Mouse (Mus musculus) urinary bladder, adult 2 months (tissue): ENCODE data around the gene Vwa7. TPM values are rescaled to one million over a fixed set of nuclear protein-coding genes. Genes with fewer than 3 reads are reported as not detected.

Experiments
- DNase-seq: peaks from one replicate; pipeline ENCODE4 v3.0.0; 2022; ENCODE audit warnings: low spot score
- polyA plus RNA-seq: library from polyadenylated mRNA; depleted of rRNA; stranded (reverse); fragments of >200 nt; gene quantifications from 2 replicates; pipeline ENCODE4 v1.2.3, GENCODE M21; 2012; rRNA removed

Vwa7 gene
- polyA plus RNA-seq, 1 experiment, result 6.1 TPM

- DNase-seq, result no peak
These were observed 48.0 kb downstream of the Vwa7 start for GRCm38 (mm10) chr17:35064378-35064877.

DNA sequence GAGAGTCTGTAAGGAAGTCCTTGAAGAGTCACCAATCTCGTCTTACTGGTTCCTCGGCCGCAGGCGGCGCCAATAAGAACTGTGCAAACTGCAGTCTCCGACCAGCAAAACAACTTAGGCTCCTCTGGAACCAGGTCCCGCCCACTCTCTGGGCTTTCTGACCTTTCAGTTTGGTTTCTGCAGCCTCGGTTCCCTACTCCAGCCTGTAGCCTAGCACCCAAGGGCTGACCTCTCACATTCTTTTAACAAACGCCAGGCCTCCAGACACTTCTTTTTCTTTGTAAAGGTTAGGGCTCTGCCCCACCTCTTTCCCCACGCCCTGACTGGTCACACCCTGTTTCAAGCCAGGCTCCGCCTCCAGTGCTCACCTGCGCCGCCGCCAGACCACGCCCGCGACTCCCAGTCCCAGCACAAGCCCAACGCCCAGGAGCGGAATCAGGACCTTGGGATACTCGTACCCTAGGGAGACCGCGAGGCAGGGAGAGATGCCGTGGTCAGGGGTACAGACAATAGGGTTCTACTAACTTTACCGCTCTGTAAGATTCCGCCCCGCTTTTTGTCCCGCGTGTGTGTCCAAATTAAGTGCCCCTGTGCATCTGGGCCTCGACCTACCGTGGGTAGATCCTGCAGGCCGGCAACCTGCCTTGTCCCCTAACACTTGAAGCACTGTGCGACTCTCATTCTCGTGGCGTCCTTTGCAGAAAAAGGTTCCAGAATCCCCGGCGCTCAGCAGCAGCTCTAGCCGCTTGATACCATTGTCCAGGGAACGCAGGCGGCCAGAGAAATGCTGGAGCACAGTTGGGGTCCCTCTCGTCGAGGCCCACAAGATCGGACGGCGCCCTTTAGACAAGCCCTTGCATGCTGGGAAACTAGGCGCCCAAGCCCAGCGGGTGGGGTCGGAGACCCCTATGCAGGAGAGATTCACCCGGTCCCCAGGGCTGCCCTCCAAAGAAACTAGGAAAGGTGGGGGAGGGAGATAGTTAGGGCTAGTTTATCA is 48.9 kb downstream of the Vwa7 start, which contains the start of gene Ly6g6c:
TSS of gene Ly6g6c (plus strand) at position 438 of the 997 bp plus-strand sequence.
- DNase-seq, result no peak

DNA sequence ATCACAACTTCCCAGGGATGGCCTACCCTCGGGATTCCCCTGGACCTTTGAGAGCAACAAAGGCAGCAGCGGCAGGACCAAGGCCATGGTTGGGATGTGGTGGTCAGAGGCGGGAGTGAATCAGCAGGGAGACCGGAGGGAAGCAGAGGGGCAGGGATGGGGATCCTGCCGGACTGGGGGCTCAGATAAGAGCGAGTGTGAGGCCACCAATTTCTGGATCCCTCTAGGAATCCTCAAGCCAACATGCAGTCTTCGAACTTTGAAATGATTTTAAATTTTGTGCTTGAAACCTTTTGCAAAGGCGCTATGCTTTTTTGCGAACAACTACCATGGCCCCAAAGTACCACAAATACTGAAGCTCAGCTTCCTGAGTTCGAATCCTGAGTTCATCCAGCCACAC is 49.7 kb downstream of the Vwa7 start, which contains the start of gene Mpig6b:
TSS of gene Mpig6b (minus strand) at position 101 of the 400 bp plus-strand sequence.
- DNase-seq, result no peak

- no peak for DNase-seq
These were observed 52.0 kb downstream of the Vwa7 start for GRCm38 (mm10) chr17:35068213-35068914.

- no peak for DNase-seq
These were observed 54.3 kb downstream of the Vwa7 start for GRCm38 (mm10) chr17:35070556-35071229.

- no peak for DNase-seq
These were observed 55.1 kb downstream of the Vwa7 start for GRCm38 (mm10) chr17:35071454-35071853.

DNA sequence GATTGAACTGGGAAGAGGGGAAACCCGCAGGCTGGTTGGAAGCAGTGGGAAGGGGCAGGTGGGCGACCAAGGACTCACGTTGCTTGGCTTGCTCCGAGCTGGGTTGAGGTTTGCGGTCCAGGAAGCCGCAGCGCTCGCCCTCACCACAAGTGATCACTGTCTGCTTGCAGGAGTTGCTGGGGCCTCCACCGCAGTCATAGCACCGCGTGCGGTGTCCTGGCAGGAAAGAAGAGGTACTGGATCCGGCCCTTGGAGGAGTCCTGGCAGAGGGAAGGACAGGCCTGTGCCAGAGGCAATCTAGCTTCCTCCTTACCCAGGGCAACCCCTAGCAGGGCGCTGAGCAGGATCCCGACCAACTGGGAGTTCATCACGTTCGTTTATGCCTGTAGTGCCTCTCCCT is 57.7 kb downstream of the Vwa7 start:
- no peak for DNase-seq

Other genes starting within 250 kb of the Vwa7 start
- gene Cyp21a1, start 212.0 kb upstream of the Vwa7 start, polyA plus RNA-seq, result not detected in 2 replicates
- gene Stk19, start 179.6 kb upstream of the Vwa7 start, polyA plus RNA-seq, result 37.0 and 47.5 TPM in 2 replicates
- 32.3 and 45.6 TPM in 2 replicates for gene Dxo, start 179.6 kb upstream of the Vwa7 start, polyA plus RNA-seq
- gene Skiv2l, start 166.4 kb upstream of the Vwa7 start, polyA plus RNA-seq, result 50.3 and 58.0 TPM in 2 replicates
- gene Nelfe, start 166.2 kb upstream of the Vwa7 start, polyA plus RNA-seq, result 50.4 and 50.6 TPM in 2 replicates
- gene Cfb, start 154.1 kb upstream of the Vwa7 start, polyA plus RNA-seq, result 35.7 and 41.6 TPM in 2 replicates
- 6.6 and 8.5 TPM in 2 replicates for gene Zbtb12, start 137.1 kb upstream of the Vwa7 start, polyA plus RNA-seq
- gene Gm20547, start 134.5 kb upstream of the Vwa7 start, polyA plus RNA-seq, result 0.04 TPM in 1 of 2 replicates, not detected in the other
- 43.0 and 45.6 TPM in 2 replicates for gene C2, start 118.3 kb upstream of the Vwa7 start, polyA plus RNA-seq
- gene Ehmt2, start 118.1 kb upstream of the Vwa7 start, polyA plus RNA-seq, result 124 and 129 TPM in 2 replicates
- 4.5 and 5.1 TPM in 2 replicates for gene Slc44a4, start 102.1 kb upstream of the Vwa7 start, polyA plus RNA-seq
- 27.9 and 32.0 TPM in 2 replicates for gene Neu1, start 85.3 kb upstream of the Vwa7 start, polyA plus RNA-seq
- gene Hspa1b, start 57.3 kb upstream of the Vwa7 start, polyA plus RNA-seq, result 100 and 116 TPM in 2 replicates
- not detected in 2 replicates for gene Gm20481, start 46.7 kb upstream of the Vwa7 start, polyA plus RNA-seq
- 52.7 and 54.4 TPM in 2 replicates for gene Hspa1a, start 44.4 kb upstream of the Vwa7 start, polyA plus RNA-seq
- gene Hspa1l, start 43.9 kb upstream of the Vwa7 start, polyA plus RNA-seq, result 0.47 and 0.54 TPM in 2 replicates
- gene Lsm2, start 34.7 kb upstream of the Vwa7 start, polyA plus RNA-seq, result 47.8 and 58.4 TPM in 2 replicates
- 49.8 and 53.0 TPM in 2 replicates for gene Vars, start 15.6 kb upstream of the Vwa7 start, polyA plus RNA-seq
- gene Sapcd1, start 11.4 kb downstream of the Vwa7 start, polyA plus RNA-seq, result 0.77 and 0.81 TPM in 2 replicates
- gene Msh5, start 30.2 kb downstream of the Vwa7 start, polyA plus RNA-seq, result 1.2 and 1.4 TPM in 2 replicates
- gene Clic1, start 33.4 kb downstream of the Vwa7 start, polyA plus RNA-seq, result 149 and 191 TPM in 2 replicates
- 60.5 and 68.6 TPM in 2 replicates for gene Ddah2, start 42.5 kb downstream of the Vwa7 start, polyA plus RNA-seq
- 0.26 and 0.37 TPM in 2 replicates for gene Ly6g6c, start 48.8 kb downstream of the Vwa7 start, polyA plus RNA-seq
- gene Mpig6b, start 49.6 kb downstream of the Vwa7 start, polyA plus RNA-seq, result 0.44 and 0.48 TPM in 2 replicates
- gene Ly6g6e, start 60.3 kb downstream of the Vwa7 start, polyA plus RNA-seq, result 9.5 and 12.9 TPM in 2 replicates
- gene Ly6g6d, start 61.5 kb downstream of the Vwa7 start, polyA plus RNA-seq, result 5.4 and 5.8 TPM in 2 replicates
- 0.15 TPM in 1 of 2 replicates, not detected in the other for gene Ly6g6f, start 69.0 kb downstream of the Vwa7 start, polyA plus RNA-seq
- gene Abhd16a, start 72.7 kb downstream of the Vwa7 start, polyA plus RNA-seq, result 104 and 114 TPM in 2 replicates
- gene Ly6g5c, start 91.7 kb downstream of the Vwa7 start, polyA plus RNA-seq, result not detected in 2 replicates
- 1.0 and 1.2 TPM in 2 replicates for gene Ly6g5b, start 98.8 kb downstream of the Vwa7 start, polyA plus RNA-seq
- gene Gpank1, start 104.9 kb downstream of the Vwa7 start, polyA plus RNA-seq, result 16.2 and 19.3 TPM in 2 replicates
- gene Csnk2b, start 105.5 kb downstream of the Vwa7 start, polyA plus RNA-seq, result 116 and 122 TPM in 2 replicates
- 10.2 and 12.6 TPM in 2 replicates for gene D17H6S53E, start 109.8 kb downstream of the Vwa7 start, polyA plus RNA-seq
- 0.22 and 0.29 TPM in 2 replicates for gene Apom, start 115.5 kb downstream of the Vwa7 start, polyA plus RNA-seq
- gene Bag6, start 118.6 kb downstream of the Vwa7 start, polyA plus RNA-seq, result 130 and 136 TPM in 2 replicates
- gene Prrc2a, start 148.3 kb downstream of the Vwa7 start, polyA plus RNA-seq, result 170 and 213 TPM in 2 replicates
- 11.2 and 13.3 TPM in 2 replicates for gene Aif1, start 159.5 kb downstream of the Vwa7 start, polyA plus RNA-seq
- gene Lst1, start 171.9 kb downstream of the Vwa7 start, polyA plus RNA-seq, result 20.4 and 23.0 TPM in 2 replicates
- 2.6 and 3.5 TPM in 2 replicates for gene Ltb, start 177.9 kb downstream of the Vwa7 start, polyA plus RNA-seq
- gene Tnf, start 185.4 kb downstream of the Vwa7 start, polyA plus RNA-seq, result 0.55 and 0.83 TPM in 2 replicates
- gene Lta, start 188.8 kb downstream of the Vwa7 start, polyA plus RNA-seq, result 0.29 and 0.43 TPM in 2 replicates
- gene Gm16181, start 204.3 kb downstream of the Vwa7 start, polyA plus RNA-seq, result 0.18 TPM in 1 of 2 replicates, not detected in the other
- 11.9 and 14.5 TPM in 2 replicates for gene Atp6v1g2, start 217.1 kb downstream of the Vwa7 start, polyA plus RNA-seq
- 14.0 and 15.4 TPM in 2 replicates for gene Nfkbil1, start 219.2 kb downstream of the Vwa7 start, polyA plus RNA-seq
- 314 and 350 TPM in 2 replicates for gene Ddx39b, start 225.2 kb downstream of the Vwa7 start, polyA plus RNA-seq
- 589 and 606 TPM in 2 replicates for gene H2-D1, start 246.2 kb downstream of the Vwa7 start, polyA plus RNA-seq